Mouse (Mus musculus) left cerebral cortex, adult 2 months (tissue): ENCODE data around the gene Dock9. TPM values are rescaled to one million over a fixed set of nuclear protein-coding genes. Genes with fewer than 3 reads are reported as not detected.

Experiments used
- DNase-seq, 2 experiments: peaks; one replicate each; pipeline ENCODE4 v3.0.0; 2021 to 2022; ENCODE audit warnings: low spot score in 2 of 2, mixed read lengths in 1 of 2; ENCODE audit errors: extremely low spot score in 1 of 2
- H3K27ac ChIP-seq: fragments of 200-600 bp; 2 replicates; pipeline ENCODE4 v1.8.1; 2022
- H3K4me3 ChIP-seq: fragments of 200-600 bp; 2 replicates; pipeline ENCODE4 v1.8.1; 2022
- CTCF ChIP-seq: fragments of 200-600 bp; IDR thresholded peaks from 2 replicates; pipeline ENCODE4 v1.8.1; 2022; ENCODE audit warnings: antibody characterized with exemption, mild to moderate bottlenecking, moderate library complexity
- intact Hi-C: fragments of 180-260 bp; cut with DNase I; formaldehyde crosslinking; loops from one replicate; pipeline ENCODE4 v1.15.1; 2025
- long read RNA-seq, 2 experiments: library from polyadenylated mRNA; stranded (forward); transcript quantifications; one replicate each; pipeline ENCODE4 v2.0.0; 2021; ENCODE audit warnings: borderline mapping rate in 2 of 2
- total RNA-seq, 2 experiments: library from RNA; stranded (reverse); gene quantifications; 2 replicates each; pipeline ENCODE4 v1.2.3; 2021

The Dock9 gene
- 10 to 100 TPM; 87.1 to 91.6 TPM for total RNA-seq
- long read RNA-seq, experiment 1, full-length matches to known transcripts: 1 of 20 reads
- long read RNA-seq, experiment 1, partial matches to known transcripts: 2 of 20 reads
- long read RNA-seq, experiment 1, other reads (novel, unspliced or antisense): 17 of 20 reads
- long read RNA-seq, experiment 2, partial matches to known transcripts: 7 of 17 reads
- long read RNA-seq, experiment 2, other reads (novel, unspliced or antisense): 10 of 17 reads

DNA sequence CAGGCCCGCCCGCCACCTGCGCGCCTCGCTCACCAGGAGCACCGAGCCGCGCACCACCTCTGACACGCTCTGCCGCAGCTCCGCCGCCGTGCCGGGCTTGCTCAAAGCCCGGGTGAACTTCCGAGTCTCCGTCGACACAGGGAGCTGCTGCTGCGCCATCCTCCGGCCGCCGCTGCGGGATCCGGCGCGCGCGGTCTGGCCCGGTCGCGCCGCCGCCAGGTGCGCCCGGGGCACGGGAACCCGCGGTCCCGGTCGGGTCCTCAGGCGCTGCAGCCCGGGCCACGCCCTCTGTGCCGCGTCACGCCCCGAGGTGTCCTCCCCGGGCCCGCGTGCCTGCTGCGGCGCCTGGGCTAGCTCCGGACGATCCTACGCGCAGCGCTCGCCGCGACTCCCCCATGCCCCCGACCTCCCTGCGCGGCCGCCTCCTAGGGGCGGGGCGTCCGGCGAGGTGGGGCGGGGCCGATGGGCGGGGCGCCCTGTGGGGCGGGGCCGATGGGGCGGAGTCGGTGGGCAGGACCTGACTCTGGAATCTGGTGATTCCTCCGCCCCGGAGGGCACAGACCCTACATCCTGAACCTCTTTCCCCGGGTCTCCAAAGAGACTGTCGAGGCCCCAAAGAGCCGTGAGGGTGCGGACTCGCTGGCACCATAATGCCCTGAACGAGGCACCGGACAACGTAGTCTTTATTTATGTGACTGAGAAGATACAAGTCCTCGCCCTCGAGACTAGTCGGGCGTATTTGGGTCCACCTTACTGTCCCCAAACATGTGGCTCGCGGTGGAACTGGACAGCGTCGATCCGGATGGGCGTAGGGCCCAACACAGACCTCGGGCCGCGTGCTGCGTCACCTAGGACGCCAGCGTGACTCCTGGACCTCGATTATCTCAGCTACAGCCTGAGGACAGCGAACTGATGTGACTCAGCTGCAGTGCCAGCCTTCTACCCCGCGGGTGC lies at the start of gene Dock9:
Gene Dock9 (minus strand): TSS at position 381 of the 954 bp plus-strand sequence.
- DNase-seq: peak; percentile 83 to 85
- TF ChIP-seq CTCF: no peak; the same call in none of the 2 replicates
- peak within 1 kb of the TSS; percentile 97 for H3K27ac ChIP-seq
- H3K4me3 ChIP-seq: peak within 1 kb of the TSS; percentile 93
- intact Hi-C loops: loop anchor here (2.0 kb wide), 1 partner anchor 81 kb away; the partner anchor contains the start of gene Ubac2

DNA sequence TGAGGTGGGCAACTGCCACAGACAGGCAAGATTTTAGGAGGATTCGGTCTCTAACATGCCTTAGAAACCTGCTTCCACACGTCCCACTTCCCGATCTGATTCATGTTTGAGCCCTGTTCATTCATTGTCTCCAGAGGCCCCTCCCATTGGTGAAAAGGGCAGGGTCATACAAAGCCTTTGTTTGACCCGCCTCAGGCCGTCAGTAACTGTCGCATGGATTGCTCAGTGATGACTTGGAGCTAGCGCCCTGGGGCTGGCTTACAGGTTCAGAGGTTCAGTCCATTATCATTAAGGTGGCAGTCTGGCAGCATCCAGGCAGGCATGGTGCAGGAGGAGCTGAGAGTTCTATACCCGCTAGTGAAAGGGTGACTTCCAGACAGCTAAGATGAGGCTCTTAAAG lies 46.8 kb upstream of the Dock9 start:
- Histone ChIP-seq H3K4me3 (no peak overlapping the region), H3K27ac (no peak overlapping the region)
- TF ChIP-seq CTCF: no peak
- no peak for DNase-seq
- intact Hi-C loops: no loop called here

DNA sequence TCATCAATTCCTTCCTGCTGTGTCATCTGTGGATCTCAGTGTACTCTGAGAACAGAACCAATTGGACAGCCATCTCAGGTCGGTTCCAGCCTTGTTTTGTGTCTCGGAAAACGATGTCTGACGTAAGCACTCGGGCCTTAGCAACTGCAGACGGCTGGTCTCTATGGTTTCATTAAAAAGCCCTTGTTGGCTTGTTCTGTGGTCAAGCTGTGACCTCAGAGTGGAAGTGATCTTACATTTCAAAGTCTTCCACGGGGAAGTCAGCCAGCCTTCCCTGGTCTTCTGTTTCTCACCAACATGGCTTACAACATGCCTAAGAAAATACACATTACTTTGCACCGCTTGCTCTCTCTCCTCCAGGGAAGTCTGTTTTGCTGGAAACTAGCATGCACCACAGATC lies 42.6 kb upstream of the Dock9 start:
- no peak for TF ChIP-seq CTCF
- no peak overlapping the region for H3K4me3 ChIP-seq
- intact Hi-C loops: no loop called here
- no peak overlapping the region for H3K27ac ChIP-seq
- no peak for DNase-seq

DNA sequence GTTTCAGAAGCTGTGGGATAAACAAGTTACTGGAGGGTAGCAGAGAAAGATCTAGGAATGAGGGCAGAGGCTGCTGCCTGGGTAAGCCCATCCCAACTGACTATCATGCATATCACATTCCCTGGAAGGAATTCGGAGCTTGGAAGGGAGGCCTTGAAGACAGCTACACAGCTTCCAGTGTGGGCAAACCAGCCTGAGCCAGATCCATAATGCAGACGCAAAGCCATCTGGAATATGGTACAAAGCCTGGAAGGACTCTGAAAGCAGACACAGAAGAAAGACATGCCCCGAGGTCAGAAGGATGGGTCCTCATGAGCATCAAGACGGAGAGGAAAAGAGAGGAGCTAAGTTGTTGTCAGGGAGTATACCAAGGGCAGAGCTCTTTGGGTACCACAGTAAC lies 40.5 kb upstream of the Dock9 start:
- intact Hi-C loops: no loop called here
- H3K4me3 ChIP-seq: no peak overlapping the region
- TF ChIP-seq CTCF: no peak
- no peak overlapping the region for H3K27ac ChIP-seq
- no peak for DNase-seq

DNA sequence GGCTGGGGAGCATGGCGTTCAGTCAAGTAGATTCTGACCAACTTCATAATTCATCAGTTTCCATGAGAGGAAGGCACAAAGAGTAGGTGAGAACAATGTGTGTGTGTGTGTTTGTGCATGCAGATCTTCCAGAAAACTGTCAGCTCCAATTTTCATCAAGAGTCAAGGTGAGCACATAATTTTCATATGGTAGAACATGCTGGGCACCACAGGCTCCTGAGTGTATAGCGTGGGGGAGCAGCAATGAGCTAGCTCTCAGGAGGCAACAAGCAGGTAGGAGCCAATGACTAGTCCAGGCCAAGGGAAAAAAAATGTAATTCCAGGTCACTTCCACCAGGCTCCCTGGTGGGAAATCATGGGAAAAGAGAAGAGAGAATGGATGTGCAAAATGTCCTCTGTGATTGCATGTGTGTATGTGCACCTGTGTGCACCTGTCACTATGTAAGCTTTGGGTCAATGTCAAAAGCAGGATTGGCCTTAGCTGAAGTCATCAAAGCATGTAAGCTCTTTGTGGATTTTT lies 35.4 kb upstream of the Dock9 start:
- TF ChIP-seq CTCF: no peak
- intact Hi-C loops: no loop called here
- H3K4me3 ChIP-seq: no peak overlapping the region
- DNase-seq: no peak
- H3K27ac ChIP-seq: no peak overlapping the region

DNA sequence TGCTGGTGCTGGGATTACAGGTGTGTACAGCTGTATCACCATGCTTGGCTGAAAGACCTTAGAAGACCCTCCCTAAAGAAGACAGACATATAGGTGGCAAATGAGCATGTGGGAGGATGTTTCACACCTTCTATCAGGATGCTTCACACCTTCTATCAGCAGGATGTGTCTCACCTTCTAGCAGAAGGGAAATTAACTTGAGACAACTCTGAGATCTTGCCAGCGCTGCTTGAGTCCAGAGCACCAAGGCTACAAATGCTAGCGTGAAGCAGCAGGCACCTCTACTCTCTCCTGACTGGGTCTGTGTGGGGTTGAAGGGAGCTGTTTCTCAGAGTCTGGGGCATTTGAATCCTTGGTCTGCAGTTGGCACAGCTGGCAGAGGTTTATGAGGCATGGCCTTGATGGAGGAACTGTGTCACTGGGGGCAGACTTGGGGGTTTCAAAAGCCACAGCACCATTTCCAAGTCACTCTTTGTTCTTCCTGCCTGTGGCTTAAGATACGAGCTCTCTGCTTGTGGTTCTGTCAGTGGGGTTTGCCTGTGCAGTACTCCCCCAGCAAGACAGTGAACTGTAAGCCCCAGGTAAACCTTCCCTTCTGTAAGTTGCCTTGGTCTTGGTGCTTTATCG lies 32.3 kb upstream of the Dock9 start:
- Histone ChIP-seq H3K4me3 (no peak overlapping the region), H3K27ac (no peak overlapping the region)
- TF ChIP-seq CTCF: no peak
- DNase-seq: no peak
- intact Hi-C loops: no loop called here

DNA sequence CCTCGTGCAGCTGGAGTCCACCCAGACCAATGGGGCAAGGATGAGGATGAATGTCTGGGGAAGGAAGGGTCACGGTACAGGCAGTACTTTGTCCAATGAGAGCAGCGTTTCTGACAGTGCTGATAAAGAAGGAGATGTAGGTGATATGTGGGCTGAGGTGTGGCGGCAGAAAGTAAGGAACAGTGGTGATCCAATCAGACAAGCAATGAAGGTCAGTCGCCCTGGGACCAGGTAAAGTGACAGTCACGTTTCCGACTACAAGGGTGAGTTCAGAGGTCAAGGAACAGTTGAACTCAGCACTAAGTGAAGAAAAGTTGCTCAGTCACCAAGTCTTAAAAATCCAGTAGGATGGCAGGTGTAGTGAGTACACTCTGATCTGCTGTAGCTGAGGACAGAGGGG lies 29.5 kb upstream of the Dock9 start:
- Histone ChIP-seq H3K4me3 (no peak overlapping the region), H3K27ac (no peak overlapping the region; the same call in 1 of the 2 replicates)
- no peak for TF ChIP-seq CTCF
- DNase-seq: no peak
- intact Hi-C loops: no loop called here

DNA sequence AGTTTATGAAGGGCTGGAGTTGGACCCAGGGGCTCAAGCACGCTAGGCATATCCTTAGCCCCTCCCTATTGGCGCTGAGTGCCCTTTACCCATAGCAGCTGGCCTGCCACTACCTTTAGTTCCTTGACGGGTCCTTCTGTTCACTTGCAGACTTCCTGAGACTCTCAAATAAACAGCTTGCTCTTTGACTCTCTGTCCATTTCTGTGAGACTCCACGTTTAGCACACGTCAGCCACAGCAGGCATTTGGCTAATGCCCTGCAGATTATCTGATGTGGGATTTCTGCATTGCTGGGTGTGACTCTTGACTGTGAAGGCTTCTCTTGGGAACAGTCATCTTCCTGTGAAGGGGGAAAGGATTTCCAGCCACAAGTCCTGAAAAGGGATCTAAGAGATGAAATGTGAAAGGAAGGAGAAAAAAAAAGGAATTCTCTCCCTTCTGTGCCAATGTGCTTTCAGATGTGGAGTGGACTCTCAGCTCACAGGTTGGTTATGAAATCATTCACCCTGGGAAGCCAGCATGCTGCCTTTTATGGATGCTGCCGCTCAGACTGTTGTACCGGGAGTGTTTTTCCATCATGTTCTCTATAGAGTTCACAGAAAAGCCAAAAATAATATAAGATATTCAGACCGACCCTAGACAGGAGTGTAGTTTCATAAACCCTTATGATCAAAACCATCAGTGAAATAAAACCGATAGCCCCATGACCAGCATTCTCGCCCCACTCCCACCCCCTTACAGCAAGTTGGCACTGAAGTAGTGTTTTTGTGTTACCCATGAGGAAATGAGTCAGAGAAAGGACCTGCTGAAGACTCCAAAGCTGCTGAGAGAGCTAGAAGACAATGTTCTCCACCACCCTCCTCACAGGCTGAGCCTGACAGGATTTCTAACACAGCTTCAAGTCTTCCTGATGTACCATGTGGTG lies 28.1 kb upstream of the Dock9 start:
- Histone ChIP-seq H3K4me3 (no peak overlapping the region), H3K27ac (peak overlapping the region; percentile 69)
- peak; percentile 13 to 16 for DNase-seq
- no peak for TF ChIP-seq CTCF
- intact Hi-C loops: no loop called here

DNA sequence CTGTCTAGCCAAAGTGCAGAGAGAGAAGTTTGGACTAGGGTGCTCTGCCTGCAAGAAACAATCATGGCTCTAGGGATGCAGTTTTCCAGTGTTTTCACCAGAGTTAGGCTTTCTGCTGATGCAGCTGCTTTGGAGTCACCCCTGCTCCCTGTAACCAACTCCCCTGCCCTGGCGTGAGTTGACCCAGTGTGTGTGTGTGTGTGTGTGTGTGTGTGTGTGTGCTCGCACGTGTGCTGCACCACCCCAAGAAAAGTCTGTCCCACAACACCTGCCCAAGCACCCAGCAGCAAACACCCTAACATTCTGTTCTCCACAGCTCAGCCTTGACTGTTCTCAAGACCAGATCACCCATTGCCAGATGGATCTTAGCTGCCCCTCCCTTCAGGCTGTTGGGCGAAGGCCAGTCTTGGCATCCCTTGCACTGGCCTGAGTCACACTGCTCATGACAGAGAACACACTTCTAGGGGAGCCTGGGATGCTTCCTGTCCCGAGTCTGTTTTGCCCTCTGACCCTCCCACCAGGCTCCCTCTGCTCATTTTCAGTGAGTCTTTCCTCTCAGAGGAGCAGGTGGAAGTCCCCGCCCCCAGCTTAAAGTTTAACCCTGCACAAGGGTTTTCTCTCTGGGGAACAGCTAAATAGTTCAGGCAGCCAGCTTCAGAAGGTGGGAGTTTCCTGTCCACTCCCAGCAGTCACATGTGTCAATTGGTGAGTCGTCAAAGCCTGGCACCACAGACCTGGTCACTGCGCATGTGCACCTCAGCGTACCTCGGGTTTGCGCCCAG lies 26.9 kb upstream of the Dock9 start:
- TF ChIP-seq CTCF: no peak
- Histone ChIP-seq H3K4me3 (no peak overlapping the region), H3K27ac (no peak overlapping the region; the same call in 1 of the 2 replicates)
- intact Hi-C loops: no loop called here
- DNase-seq: peak in 1 of 2 experiments; percentile 8

DNA sequence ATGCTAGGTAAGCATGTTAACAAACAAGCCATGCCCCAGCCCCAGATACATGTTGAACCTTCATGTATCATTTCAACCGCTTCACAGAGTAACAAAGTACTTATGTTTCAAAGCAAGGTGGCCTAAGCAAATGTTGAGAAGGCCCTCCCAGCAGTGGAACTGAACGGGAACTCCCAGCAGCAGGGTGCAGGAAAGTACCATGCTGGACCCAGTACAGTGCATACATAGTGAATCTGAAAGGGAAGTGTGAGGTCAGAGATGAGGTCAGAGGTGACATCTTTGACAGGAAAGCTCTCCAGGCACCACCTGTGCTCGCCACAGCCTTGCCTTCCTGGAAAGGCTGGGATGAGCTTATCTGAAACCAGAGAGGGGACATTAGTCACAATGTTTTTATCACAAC lies 25.4 kb upstream of the Dock9 start:
- no peak for DNase-seq
- intact Hi-C loops: no loop called here
- Histone ChIP-seq H3K27ac (no peak overlapping the region), H3K4me3 (no peak overlapping the region)
- TF ChIP-seq CTCF: no peak
